Mouse (Mus musculus) natural killer cell, adult 2 months (primary cell): ENCODE data around the gene Oas1d.

ENCODE experiments used
- DNase-seq, 2 experiments: peaks; one replicate each; pipeline ENCODE4 v3.0.0; 2022; ENCODE audit warnings: low spot score in 2 of 2

Oas1d gene

GRCm38 (mm10) chr5:120969703-120970102, 55.4 kb downstream of the Oas1d start:
- no peak for DNase-seq
